Mouse (Mus musculus) embryonic facial prominence, embryonic 15.5 days (tissue): ENCODE data around the gene Slc22a5. TPM values are rescaled to one million over a fixed set of nuclear protein-coding genes. Genes with fewer than 3 reads are reported as not detected.
"Not testable (repeated sequence)": the region's sequence is repeated elsewhere in the genome, so short reads cannot be mapped to it uniquely, and the experiment has no call there.

ENCODE experiments used
- ATAC-seq: fragments of 200-750 bp; cut with Nextera tagmentation; 2 replicates; pipeline ENCODE4 v1.8.0; 2017; ENCODE audit warnings: low read depth, moderate TSS enrichment; ENCODE audit not compliant: insufficient number of reproducible peaks, low FRiP score, low TSS enrichment
- H3K27ac ChIP-seq: fragments of 300-500 bp; sonication (generic); replicated peaks from 2 replicates; pipeline ENCODE4 v1.5.1; 2015; ENCODE audit warnings: mild to moderate bottlenecking, inconsistent platforms
- H3K27me3 ChIP-seq: fragments of 300-500 bp; sonication (generic); 2 replicates; pipeline ENCODE4 v1.6.1; 2015; ENCODE audit warnings: inconsistent platforms
- H3K36me3 ChIP-seq: fragments of 300-500 bp; sonication (generic); 2 replicates; pipeline ENCODE4 v1.6.1; 2015; ENCODE audit warnings: mild to moderate bottlenecking, inconsistent platforms
- H3K4me1 ChIP-seq: fragments of 300-500 bp; sonication (generic); 2 replicates; pipeline ENCODE4 v1.6.1; 2015; ENCODE audit warnings: inconsistent platforms
- H3K4me2 ChIP-seq: fragments of 300-500 bp; sonication (generic); replicated peaks from 2 replicates; pipeline ENCODE4 v1.6.1; 2015; ENCODE audit warnings: mild to moderate bottlenecking, inconsistent platforms
- H3K4me3 ChIP-seq: fragments of 300-500 bp; sonication (generic); replicated peaks from 2 replicates; pipeline ENCODE4 v1.5.1; 2015; ENCODE audit warnings: mild to moderate bottlenecking, inconsistent platforms
- H3K9ac ChIP-seq: fragments of 300-500 bp; sonication (generic); 2 replicates; pipeline ENCODE4 v1.6.1; 2015; ENCODE audit warnings: inconsistent platforms
- H3K9me3 ChIP-seq: fragments of 300-500 bp; sonication (generic); replicated peaks from 2 replicates; pipeline ENCODE4 v1.6.1; 2016; ENCODE audit warnings: inconsistent platforms
- WGBS: fragments of 180-500 bp; shearing (Covaris S2); methylation state at CpG from one replicate; pipeline ENCODE4 v1.1.7; 2015; 5-methylcytosine and 5-hydroxymethylcytosine counted together
- polyA plus RNA-seq: library from polyadenylated mRNA; unstranded; fragments of >200 nt; fragmentation: Nextera tagmentation; extraction: Ambion mirVana; gene quantifications from 2 replicates; pipeline ENCODE4 v1.2.1, GENCODE M21; 2015

The Slc22a5 gene
- polyA plus RNA-seq, 1 experiment from 2014 or later, result 8.5 TPM

DNA sequence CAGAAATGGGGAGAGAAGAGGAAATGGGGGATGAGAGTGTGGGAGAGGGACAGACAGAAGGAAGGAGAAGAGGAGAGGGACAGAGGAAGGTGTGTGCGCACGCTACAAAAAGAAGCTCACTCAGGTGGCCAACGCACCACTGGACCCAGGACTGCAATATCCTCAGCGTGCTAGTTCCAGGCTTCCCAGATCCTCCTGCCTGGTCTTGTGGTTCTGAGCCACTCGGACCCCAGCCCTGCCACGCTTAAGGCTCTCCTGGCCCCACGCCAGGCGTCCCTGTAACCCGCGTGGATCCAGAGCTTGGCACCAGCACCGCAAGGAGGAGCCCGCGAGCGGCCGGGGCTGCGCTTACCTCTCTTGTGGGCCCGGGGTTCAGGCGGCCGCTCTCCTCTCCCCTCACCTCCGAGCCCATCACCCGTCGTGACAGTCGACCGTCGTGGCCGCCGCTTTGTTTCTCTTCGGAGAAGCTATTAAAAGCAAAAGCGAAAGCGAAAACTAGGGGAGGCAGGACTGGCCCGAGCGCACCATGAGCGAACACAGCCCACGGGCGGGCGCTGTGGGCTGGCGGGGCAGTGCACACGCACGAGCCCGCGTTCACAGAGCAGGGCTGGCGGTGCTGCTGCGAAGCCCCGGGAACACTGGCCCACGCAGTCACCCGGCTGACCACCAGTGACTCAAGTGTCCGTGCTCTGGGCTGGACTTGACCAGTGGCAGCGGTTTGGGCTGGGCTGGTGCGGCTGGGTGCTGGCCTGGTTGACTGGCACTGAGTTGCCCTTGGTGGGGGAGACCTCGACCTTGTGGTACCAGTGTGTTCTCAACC is 32.5 kb downstream of the Slc22a5 start, which contains the start of gene Gm12216:
Gene Gm12216 (minus strand): TSS at position 496 of the 820 bp plus-strand sequence.
- 9% methylated on average over 42 of the region's 50 CpGs for WGBS
- ATAC-seq, result peak; percentile 60
- Histone ChIP-seq H3K9ac (peak within 1 kb of the TSS; percentile 35), H3K4me2 (peak within 1 kb of the TSS; percentile 76), H3K4me3 (peak within 1 kb of the TSS; percentile 50)
- H3K9me3 ChIP-seq, H3K4me1 ChIP-seq, H3K27me3 ChIP-seq, H3K36me3 ChIP-seq, H3K27ac ChIP-seq: not testable (repeated sequence)

DNA sequence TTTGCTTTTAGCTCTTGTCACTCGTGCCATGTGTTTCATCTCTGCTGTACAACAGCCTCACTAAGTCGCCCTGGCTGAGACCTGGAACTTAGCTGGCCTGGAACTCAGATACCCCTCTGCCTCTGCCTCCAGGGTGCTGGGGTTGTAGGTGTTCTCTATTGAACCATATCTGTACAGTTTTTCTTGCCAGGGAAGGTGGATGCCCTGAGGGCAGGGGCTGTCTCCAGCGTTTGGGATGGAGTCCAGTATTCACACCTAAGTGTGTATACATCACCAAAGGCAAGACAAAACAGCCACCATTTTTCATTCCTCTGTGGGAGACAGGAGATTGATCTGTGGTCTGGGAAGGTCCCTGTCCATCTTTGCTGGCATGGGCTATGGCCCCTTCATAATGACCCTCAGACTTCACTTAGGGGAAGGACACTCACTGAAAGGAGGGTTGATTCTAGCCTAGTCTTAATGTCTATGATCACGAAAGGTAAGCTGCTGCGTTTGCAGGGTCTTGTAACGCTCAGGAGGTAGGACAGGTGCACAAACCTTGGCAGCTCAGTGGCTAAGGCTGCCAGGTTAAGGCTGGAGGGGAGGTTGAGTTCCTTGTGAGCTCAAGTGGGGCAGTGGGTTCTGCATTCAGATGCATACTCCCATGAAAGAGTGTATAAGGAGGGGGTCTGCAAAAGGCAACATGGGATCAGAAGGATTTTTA is 33.3 kb downstream of the Slc22a5 start:
- no peaks in the 10 kb centered on the region for H3K9me3 ChIP-seq
- 74% methylated on average over 6 of the region's 6 CpGs for WGBS
- H3K9ac ChIP-seq, result no peak overlapping the region
- no peak overlapping the region for H3K27ac ChIP-seq
- no peak for ATAC-seq
- H3K4me1 ChIP-seq, result no peaks in the 10 kb centered on the region; the same call in 1 of the 2 replicates
- H3K27me3 ChIP-seq, result no peaks in the 10 kb centered on the region
- H3K4me2 ChIP-seq, result peak overlapping the region; percentile 76
- no peaks in the 10 kb centered on the region for H3K36me3 ChIP-seq
- H3K4me3 ChIP-seq, result no peak overlapping the region

DNA sequence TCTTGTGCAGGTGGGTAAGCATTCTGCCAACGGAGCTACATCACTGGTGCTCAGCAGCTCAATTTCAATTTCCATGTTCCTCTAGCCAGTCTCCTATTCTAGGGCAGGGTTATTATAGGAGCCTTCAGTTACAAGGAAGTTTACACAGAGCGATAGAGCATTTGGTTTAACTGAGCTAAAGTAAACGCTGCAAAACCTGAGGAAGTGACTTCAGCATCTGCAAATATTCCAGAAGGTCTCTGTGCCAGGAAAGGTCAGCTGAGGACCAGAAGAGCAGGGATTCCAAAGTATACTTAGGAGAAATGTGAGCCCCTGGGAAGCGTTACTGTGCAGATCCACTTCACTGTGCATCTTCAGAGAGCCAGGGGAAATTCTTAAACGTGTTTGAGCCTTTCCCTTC is 37.8 kb downstream of the Slc22a5 start:
- H3K27ac ChIP-seq, result no peak overlapping the region
- H3K4me3 ChIP-seq, result no peak overlapping the region
- 0 out of 2 replicates have a peak, but pooled peaks cover 5% of the 10 kb centered on the region for H3K4me1 ChIP-seq
- H3K36me3 ChIP-seq, result no peaks in the 10 kb centered on the region
- no peaks in the 10 kb centered on the region for H3K27me3 ChIP-seq
- WGBS, result 34% methylated on average over 5 of the region's 5 CpGs
- no peak overlapping the region for H3K4me2 ChIP-seq
- H3K9me3 ChIP-seq, result no peaks in the 10 kb centered on the region
- no peak overlapping the region for H3K9ac ChIP-seq
- no peak for ATAC-seq

DNA sequence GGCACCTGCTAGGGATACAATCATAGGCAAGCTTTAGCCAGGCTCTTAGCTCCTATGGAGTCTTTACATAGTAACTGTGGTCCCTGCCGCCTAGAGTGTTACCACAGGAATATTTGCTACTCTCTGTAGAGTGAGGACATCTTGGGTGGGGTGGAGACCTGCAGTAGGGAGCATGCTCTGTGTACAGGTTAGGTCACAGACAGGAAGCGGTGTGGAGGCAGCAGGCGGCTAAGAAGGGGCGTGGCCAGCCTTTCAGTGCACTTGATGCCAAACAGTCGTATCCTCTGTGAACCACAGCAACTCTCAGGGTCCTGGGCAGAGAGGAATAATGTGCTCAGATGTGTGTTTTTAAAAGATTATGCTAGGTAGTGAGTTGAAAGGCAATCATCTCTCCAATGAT is 39.7 kb downstream of the Slc22a5 start:
- H3K9me3 ChIP-seq, result no peaks in the 10 kb centered on the region
- H3K9ac ChIP-seq, result no peak overlapping the region
- no peak overlapping the region for H3K4me3 ChIP-seq
- H3K27ac ChIP-seq, result no peak overlapping the region
- 0 out of 2 replicates have a peak, but pooled peaks cover 5% of the 10 kb centered on the region for H3K4me1 ChIP-seq
- ATAC-seq, result no peak
- 35% methylated on average over 5 of the region's 5 CpGs for WGBS
- H3K4me2 ChIP-seq, result no peak overlapping the region
- H3K27me3 ChIP-seq, result no peaks in the 10 kb centered on the region
- H3K36me3 ChIP-seq, result no peaks in the 10 kb centered on the region

DNA sequence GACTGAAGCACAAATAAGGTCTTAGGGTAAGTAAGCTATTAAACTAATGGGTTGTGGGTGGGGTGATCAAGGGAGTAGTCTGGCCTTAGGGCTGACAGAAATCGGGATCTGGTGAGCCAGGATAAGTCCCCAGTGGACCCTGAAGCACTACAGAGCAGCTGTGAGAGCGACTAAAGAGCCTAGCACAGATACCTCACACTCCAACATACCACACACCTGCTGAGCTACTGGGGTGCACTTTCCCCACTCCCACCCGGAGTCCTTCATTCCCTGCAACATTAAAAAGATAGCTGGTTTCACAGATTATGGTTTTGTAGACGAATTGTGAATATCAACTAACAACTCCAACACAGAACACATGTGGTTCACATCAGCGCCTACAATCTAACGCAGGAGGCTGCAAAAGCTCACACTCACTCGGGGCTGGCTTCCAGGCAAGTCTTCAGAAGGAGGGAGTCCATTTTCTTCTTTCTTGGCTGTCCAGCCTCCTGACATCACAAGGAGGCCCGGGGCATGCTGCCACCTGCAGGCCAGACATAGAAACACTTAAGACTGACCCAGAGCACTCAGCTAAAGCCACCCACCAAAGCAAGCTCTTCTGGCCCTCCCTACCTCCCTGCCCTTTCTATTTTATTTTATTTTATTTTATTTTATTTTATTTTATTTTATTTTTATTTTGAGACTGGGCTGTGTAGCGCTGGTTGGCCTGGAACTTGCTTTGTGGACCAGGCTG is 41.7 kb downstream of the Slc22a5 start:
- Histone ChIP-seq H3K4me1 (0 out of 2 replicates have a peak, but pooled peaks cover 5% of the 10 kb centered on the region), H3K4me3 (peak overlapping the region; percentile 3; the same call in 1 of the 2 replicates), H3K4me2 (peak overlapping the region; percentile 21; the same call in 1 of the 2 replicates), H3K27me3 (no peaks in the 10 kb centered on the region), H3K36me3 (no peaks in the 10 kb centered on the region), H3K9me3 (no peaks in the 10 kb centered on the region), H3K27ac (0 out of 2 replicates have a peak overlapping the region, but pooled peaks have one; percentile 25), H3K9ac (no peak overlapping the region)
- WGBS, result 20% methylated on average over 9 of the region's 9 CpGs
- no peak; the same call in 1 of the 2 replicates for ATAC-seq

DNA sequence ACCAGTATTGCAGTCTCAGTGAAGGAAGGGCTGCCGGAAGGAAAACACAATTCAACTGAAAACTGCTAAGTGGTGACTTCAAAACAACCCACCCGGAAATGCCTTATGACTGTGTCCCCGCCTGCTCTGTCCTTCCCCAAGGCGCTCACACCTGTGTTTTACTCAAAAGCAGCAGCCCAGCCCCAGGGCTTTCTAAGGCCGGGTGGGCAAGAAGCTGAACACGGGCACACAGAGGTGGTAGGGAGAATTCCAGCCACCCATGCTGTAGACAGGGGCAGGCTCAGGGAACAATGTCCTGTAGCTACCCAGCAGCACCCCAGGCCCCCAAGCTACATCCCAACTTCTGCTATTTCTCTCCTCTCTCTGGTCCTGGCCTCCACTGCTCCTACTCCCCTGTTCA is 45.8 kb downstream of the Slc22a5 start:
- 65% methylated on average over 6 of the region's 6 CpGs for WGBS
- H3K9ac ChIP-seq, result no peak overlapping the region
- no peak for ATAC-seq

DNA sequence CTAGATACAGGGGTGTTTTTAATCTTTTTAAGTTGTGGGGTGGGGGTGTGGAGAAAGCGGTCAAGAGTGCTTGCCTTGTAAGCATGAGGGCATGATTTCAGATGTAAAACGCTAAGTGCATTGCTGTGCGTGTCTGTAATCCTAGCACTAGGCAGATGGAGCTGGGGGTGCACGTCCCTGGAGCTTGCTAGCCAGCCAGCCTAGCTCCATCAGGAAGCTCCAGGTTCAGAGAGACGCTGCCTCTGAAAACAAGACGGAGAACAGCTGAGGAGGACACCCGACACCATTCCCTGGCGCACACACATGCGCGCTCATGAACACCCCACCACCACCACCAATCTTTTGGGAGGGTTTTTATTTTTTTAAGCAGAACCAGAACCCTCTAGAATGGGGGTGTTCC is 48.4 kb downstream of the Slc22a5 start:
- H3K27ac ChIP-seq, result no peak overlapping the region
- no peak overlapping the region for H3K4me2 ChIP-seq
- no peak overlapping the region for H3K9ac ChIP-seq
- no peaks in the 10 kb centered on the region for H3K36me3 ChIP-seq
- no peaks in the 10 kb centered on the region for H3K9me3 ChIP-seq
- H3K4me3 ChIP-seq, result no peak overlapping the region
- H3K27me3 ChIP-seq, result no peaks in the 10 kb centered on the region
- ATAC-seq, result no peak
- 34% methylated on average over 10 of the region's 10 CpGs for WGBS
- H3K4me1 ChIP-seq, result 0 out of 2 replicates have a peak, but pooled peaks cover 4% of the 10 kb centered on the region

More for the DNA sequence above, 45.8 kb downstream of the Slc22a5 start:
- no peaks in the 10 kb centered on the region for H3K36me3 ChIP-seq
- H3K4me2 ChIP-seq, result no peak overlapping the region
- no peak overlapping the region for H3K4me3 ChIP-seq
- H3K4me1 ChIP-seq, result 0 out of 2 replicates have a peak, but pooled peaks cover 5% of the 10 kb centered on the region
- no peaks in the 10 kb centered on the region for H3K27me3 ChIP-seq
- H3K9me3 ChIP-seq, result no peaks in the 10 kb centered on the region
- no peak overlapping the region for H3K27ac ChIP-seq

DNA sequence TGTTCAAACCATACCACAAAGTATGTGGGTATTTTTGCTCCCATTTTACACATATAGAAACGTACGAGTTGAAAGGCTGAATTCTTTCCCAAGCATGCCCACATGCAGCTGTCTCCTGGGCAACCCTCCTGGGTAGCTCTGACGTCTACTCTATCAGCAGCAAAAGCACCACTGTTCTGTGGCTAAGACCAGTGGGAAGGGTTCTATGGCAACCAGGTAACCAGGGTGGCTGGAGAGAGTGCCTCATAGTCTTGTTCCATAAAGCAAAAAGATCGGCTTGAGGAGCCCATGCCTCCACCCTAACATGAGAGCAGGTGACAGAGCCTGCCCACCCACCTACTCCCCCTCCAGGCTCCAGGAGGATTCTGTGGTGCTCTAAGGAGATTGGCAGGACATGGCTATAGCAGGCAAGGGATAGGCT is 49.3 kb downstream of the Slc22a5 start:
- no peak overlapping the region for H3K27ac ChIP-seq
- H3K36me3 ChIP-seq, result no peaks in the 10 kb centered on the region
- no peak overlapping the region for H3K4me3 ChIP-seq
- 49% methylated on average over 4 of the region's 4 CpGs for whole genome bisulfite sequencing
- no peaks in the 10 kb centered on the region for H3K9me3 ChIP-seq
- ATAC-seq, result no peak
- no peak overlapping the region for H3K4me2 ChIP-seq
- H3K9ac ChIP-seq, result no peak overlapping the region
- H3K27me3 ChIP-seq, result no peaks in the 10 kb centered on the region
- H3K4me1 ChIP-seq, result 0 out of 2 replicates have a peak, but pooled peaks cover 4% of the 10 kb centered on the region

DNA sequence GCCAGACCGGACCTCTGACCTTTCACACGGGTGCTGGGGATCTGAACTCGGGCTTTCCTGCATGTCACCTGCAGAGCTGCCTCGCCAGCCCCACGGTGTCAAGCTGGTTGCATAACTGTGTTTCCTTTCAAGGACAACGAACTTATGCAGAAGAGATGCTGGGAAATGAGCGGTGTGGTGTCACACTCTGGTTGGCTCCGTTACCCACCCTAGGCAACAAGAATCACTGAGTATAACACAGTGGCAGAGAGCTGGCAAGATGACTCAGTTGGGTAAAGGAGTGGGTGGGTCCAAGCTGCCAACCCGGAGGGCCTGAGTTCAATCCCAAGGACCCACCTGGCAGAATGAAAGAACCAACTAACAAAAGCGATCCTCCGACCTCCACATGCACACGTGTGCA is 49.9 kb downstream of the Slc22a5 start:
- H3K36me3 ChIP-seq, result no peaks in the 10 kb centered on the region
- no peak for ATAC-seq
- H3K4me2 ChIP-seq, result no peak overlapping the region
- H3K4me3 ChIP-seq, result no peak overlapping the region
- H3K9ac ChIP-seq, result no peak overlapping the region
- WGBS, result 77% methylated on average over 12 of the region's 12 CpGs
- H3K9me3 ChIP-seq, result no peaks in the 10 kb centered on the region
- H3K27me3 ChIP-seq, result no peaks in the 10 kb centered on the region
- H3K27ac ChIP-seq, result no peak overlapping the region
- 0 out of 2 replicates have a peak, but pooled peaks cover 4% of the 10 kb centered on the region for H3K4me1 ChIP-seq

DNA sequence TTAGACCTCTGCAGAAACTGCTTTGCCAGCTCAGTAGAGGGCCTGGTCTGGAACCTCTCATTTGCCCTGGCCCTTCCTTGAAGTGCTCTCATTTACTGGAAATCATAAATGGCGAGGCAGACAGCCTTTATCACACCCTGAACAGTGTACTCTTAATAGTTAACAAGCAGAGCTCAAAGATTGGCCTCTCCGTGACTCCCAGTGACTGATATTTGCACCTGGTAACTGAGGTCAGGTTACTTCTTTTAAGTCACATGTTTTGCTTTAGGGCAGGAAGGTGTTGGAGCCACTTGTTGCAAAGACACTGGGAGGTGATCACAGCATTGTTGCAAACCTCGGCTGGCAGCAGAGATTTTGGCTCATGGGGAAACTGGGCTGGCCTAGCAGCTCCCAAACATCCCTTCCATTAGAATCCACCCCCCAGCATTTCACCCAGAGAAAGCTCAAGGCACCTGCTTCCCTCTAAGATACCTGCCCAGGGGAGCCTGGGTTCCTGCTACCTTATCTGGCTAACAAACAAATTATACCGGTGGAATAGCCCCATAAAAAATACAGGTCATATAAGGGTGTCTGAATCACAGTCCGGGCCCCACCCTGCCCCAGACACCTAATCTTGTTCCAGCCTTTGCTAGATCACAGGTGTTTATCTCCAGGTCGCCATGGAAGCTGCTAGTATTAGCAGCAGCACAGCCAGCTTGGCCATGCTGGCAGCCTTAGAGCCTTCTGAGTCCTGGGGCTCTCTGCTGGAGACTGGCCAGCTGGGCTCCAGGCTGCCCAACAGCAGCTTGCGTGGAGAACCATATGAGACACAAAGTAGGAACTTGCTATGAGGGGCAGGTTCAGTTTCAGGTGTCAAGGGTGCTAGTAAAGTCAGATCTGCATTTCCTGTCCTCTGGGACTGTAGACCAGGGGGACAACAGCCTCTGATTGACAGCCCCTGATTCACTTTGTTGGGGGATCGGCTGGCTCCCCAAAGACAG is 51.5 kb downstream of the Slc22a5 start:
- no peaks in the 10 kb centered on the region for H3K27me3 ChIP-seq
- no peaks in the 10 kb centered on the region for H3K9me3 ChIP-seq
- H3K4me2 ChIP-seq, result no peak overlapping the region
- ATAC-seq, result no peak
- H3K9ac ChIP-seq, result no peak overlapping the region
- no peak overlapping the region for H3K4me3 ChIP-seq
- H3K4me1 ChIP-seq, result 0 out of 2 replicates have a peak, but pooled peaks cover 4% of the 10 kb centered on the region
- no peak overlapping the region for H3K27ac ChIP-seq
- WGBS, result 50% methylated on average over 8 of the region's 8 CpGs
- no peaks in the 10 kb centered on the region for H3K36me3 ChIP-seq
